Mouse (Mus musculus): Measurements from ENCODE around the gene D630045J12Rik.

- no peak for TF ChIP-seq POLR2A (IDR thresholded peaks at IDR 0.05; ENCODE audit: low read depth, low read length)
- no peak for TF ChIP-seq CTCF (IDR thresholded peaks at IDR 0.05; ENCODE audit: extremely low read depth, insufficient read depth, insufficient read length, insufficient replicate concordance)
Measured at GRCm38 (mm10) chr6:38128115-38128514, 125.7 kb downstream of the D630045J12Rik start.

Data from spleen, adult 2 months (tissue).